Mouse (Mus musculus): Measurements from ENCODE around the gene Stk39. TPM values are rescaled to one million over a fixed set of nuclear protein-coding genes. Genes with fewer than 3 reads are reported as not detected.

Stk39 gene
- total RNA-seq, 2 experiments from 2014 or later = 71.8 to 75.3 TPM

DNA sequence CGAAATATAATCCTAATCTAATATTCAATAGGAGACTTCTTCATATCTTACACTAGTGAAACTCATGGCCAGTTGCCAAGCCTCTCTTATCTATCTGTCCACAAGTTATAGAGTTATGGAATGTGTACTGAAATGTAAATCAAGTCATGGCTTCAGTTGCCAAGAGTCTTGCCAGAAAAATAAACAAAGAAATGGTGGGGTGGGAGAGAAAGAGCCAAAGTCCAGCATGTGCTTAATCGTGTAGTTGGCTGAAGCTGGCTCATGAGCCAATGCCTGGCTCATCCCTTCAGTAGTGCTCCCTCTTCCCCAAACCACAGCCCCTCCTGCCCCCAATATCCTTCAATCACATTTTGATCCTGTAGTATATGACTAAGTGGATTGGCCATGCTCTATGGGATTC is 242.2 kb downstream of the Stk39 start:
- no peak for TF ChIP-seq CTCF (conservative IDR thresholded peaks at IDR 0.05)
- DNase-seq (ENCODE audit: low spot score in 2 of 2) = no peak
- Histone ChIP-seq H3K4me3 (no peak overlapping the region), H3K27ac (no peak overlapping the region)

DNA sequence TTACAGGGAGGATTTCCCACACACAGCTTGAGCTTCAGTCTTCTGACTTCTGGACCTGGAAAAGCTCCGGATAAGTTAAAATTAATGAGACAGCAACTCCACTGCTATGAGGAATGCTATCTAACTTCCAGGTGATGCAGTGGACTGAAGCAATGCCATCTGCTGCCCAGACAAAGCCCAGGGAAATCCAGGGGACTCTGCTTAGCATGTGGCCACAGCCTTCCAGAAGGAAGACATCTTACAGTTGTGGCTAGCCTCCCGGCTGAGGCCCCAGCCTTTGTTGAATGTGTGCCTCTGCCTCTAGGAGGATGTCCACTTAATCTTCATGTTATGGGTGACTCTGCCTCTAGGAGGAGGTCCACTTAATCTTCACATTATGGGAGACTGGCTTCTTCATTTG is 243.0 kb downstream of the Stk39 start:
- Histone ChIP-seq H3K4me3 (no peak overlapping the region), H3K27ac (no peak overlapping the region)
- TF ChIP-seq CTCF (conservative IDR thresholded peaks at IDR 0.05) = no peak
- no peak for DNase-seq (ENCODE audit: low spot score in 2 of 2)

DNA sequence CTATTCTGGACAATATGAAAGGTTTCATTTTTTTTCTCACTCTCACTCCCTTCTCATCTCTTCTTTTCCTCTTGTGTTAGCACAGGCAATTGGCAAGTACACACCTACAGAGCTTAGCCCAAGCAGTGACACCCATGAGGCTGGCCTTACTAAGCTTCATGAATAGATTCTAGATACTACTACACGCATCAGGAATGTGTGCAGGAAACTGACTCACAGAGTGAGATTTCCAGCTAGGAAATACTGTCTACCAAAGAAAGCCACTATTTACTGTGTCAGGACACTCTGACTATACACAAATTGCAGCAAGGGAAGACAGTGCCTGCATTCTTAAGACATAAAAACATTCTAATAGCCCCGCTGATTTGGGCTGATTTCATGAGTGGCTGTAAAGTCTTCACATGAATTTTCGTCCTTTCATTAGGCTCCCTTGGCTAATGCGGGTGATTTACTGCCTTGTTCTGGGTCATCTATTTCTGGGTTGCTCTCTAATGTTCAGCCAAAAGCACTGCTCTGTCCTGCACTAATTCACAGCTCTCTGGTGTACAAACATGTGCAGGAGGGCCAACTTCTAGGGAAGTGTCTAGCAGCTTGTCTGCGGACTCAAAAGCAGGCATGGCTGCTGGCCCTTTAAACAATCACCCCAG is 249.7 kb downstream of the Stk39 start:
- Histone ChIP-seq H3K4me3 (no peak overlapping the region), H3K27ac (peak overlapping the region; percentile 62; the same call in 1 of the 2 replicates)
- no peak for DNase-seq (ENCODE audit: low spot score in 2 of 2)
- TF ChIP-seq CTCF (conservative IDR thresholded peaks at IDR 0.05) = no peak

DNA sequence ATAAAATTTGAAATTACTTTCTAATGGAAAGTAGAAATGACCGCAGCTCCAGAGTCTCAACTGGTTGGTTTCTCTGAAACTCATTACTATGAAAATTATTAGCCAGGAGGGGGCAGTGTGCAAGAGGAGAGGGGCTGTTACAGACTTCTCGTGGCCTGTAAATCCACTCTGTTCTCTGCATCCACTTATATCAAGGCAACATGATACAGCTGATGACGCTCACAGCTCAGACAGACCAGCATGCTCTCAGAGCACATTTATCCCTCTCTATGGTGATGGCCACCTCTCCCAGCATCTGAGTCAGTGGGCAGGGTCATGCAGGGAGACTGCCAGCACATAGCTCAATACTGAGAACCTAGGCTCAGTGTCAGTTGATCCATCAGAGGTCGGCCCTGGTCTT is 250.8 kb downstream of the Stk39 start:
- DNase-seq (ENCODE audit: low spot score in 2 of 2) = peak; percentile 13 to 29
- peak; percentile 76 for TF ChIP-seq CTCF (conservative IDR thresholded peaks at IDR 0.05)

DNA sequence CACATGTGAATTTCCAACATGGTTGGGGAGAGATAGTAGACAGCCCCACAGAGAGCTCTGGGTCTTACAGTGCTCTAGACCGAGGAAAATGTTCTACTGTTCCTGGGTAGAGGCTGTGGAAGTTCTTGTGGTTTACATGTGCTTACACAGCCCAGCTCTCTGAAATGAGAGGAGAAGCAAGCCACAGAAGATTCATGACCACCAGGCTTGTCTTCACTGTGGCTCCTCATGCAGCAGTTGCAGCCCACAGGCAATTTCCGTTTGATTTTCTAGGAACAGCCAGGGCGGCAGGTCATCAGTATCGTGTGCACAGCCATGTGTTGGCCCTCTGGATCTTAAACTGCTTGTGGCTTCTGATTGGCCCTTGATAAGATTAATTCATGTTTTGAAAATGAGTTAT is 252.2 kb downstream of the Stk39 start:
- no peak overlapping the region for H3K4me3 ChIP-seq
- no peak for DNase-seq (ENCODE audit: low spot score in 2 of 2)
- no peak for TF ChIP-seq CTCF (conservative IDR thresholded peaks at IDR 0.05)

More for the DNA sequence above, 250.8 kb downstream of the Stk39 start:
- Histone ChIP-seq H3K27ac (no peak overlapping the region), H3K4me3 (no peak overlapping the region)

DNA sequence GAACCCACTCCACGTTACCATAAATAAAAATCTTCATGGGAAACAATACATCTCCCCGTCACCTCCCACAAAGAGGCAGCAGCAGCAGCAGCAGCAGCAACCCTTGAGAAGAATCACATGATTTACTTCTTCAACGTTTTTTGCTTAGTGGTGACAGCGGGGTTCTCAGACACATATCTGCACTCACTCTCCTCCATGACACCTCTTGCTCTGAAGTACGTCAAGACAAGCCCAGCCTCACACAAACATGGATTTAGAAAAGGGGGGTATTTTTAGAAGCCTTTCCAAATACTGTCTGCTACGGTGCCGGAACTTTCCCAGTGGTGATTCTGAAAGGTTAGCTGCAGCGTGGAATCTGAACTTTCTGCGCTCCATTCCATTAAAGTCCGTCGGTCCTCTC is 256.9 kb downstream of the Stk39 start:
- TF ChIP-seq CTCF (conservative IDR thresholded peaks at IDR 0.05) = no peak
- Histone ChIP-seq H3K4me3 (no peak overlapping the region), H3K27ac (no peak overlapping the region)
- no peak for DNase-seq (ENCODE audit: low spot score in 2 of 2)

More for the DNA sequence above, 252.2 kb downstream of the Stk39 start:
- H3K27ac ChIP-seq = no peak overlapping the region

DNA sequence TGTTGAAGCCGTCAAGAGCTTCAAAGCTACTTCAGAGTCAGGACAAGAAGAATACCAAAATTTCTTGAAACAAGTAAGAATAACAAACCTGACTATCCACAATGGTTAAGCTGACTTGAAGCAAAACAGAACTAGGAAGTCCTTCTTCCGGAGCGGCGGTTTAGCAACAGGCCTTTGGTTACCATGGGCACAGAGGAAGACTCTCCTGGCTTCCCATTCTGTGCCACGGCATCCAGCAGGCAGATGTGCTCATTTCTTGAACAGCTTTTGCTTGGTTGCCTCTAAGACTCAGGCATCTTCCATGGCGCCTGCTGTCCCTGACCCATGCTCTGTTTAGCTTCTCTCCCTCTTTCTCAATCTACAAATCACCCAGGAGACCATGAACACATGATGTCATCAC is 257.7 kb downstream of the Stk39 start:
- TF ChIP-seq CTCF (conservative IDR thresholded peaks at IDR 0.05) = no peak
- Histone ChIP-seq H3K27ac (no peak overlapping the region), H3K4me3 (no peak overlapping the region)
- no peak for DNase-seq (ENCODE audit: low spot score in 2 of 2)

DNA sequence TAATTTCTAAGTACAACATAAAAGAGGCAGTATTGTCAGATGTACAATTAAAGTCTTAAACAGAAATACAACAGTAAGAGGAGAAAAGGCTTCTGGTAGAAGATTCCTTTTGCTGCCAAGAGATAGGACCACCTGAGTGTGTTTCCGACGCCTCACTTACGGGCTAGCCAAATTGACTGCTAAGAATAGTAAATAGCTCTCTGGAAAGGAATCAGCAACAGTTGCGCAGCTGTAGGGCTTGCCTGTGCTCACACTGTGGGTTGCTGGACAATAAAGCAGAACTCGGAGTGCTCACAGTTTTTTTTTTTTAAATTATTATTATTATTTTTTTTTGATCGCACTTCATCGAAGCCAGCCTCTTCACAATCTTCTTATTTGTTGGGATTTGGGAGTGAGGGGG is 260.6 kb downstream of the Stk39 start:
- TF ChIP-seq CTCF (conservative IDR thresholded peaks at IDR 0.05) = no peak
- Histone ChIP-seq H3K27ac (no peak overlapping the region), H3K4me3 (no peak overlapping the region)
- DNase-seq (ENCODE audit: low spot score in 2 of 2) = no peak

DNA sequence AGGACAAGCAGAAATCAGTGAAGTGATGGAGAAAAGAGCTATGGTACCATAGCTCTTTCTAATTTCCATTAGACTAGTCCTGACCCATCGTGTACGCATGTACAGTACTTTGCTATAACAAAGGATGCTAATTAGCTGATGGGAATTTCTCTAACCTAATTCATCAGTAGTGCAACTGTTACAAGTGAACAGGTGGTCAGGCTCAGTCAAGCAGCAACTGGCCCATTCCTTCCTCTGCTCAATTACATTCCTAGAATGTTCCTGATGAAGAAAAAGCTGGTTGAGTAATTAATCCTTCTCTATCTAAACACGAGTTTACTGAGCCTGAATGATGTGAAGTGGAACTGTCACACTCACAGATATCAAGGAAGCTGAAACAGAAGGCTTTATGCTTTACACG is 275.8 kb downstream of the Stk39 start:
- TF ChIP-seq CTCF (conservative IDR thresholded peaks at IDR 0.05) = no peak
- DNase-seq (ENCODE audit: low spot score in 2 of 2) = no peak
- Histone ChIP-seq H3K27ac (no peak overlapping the region), H3K4me3 (no peak overlapping the region)

DNA sequence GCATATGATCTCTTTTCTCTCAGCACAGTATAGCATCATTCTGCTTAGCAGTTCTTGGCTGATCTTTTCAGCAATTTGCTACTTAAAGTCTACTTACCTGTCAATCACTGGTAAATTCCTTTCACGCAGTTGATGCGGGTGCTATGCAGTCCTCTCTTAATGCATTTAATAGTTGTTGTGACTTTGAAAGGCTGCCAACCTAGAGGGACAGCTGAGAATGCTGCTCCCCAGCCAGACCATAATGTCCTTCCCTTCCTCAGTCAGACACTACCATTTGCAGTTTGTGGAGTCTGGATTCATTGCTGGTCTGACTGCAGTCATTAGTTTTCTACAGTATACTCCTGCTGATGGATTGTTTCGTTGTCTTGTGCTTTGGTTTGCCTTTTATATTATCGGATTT is 277.6 kb downstream of the Stk39 start:
- no peak for TF ChIP-seq CTCF (conservative IDR thresholded peaks at IDR 0.05)
- H3K4me3 ChIP-seq = no peak overlapping the region
- H3K27ac ChIP-seq = no peak overlapping the region
- no peak for DNase-seq (ENCODE audit: low spot score in 2 of 2)

DNA sequence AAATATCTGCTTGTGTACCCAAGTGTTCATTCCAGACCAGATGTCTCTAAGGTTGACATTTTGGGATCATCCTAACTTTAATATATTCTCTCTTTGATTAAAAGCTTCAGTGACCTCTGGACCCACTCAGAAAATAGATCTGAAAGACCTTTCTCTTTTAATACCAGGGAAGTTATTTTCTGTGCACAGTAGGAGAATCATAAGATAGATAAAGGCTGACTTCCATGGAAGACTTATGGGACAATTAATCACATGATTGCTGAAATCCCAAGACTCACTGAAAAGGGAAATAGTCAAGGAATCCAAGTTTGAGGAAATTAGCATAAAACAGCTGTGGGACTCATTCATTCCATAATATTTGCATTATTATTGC is 278.6 kb downstream of the Stk39 start:
- Histone ChIP-seq H3K27ac (no peak overlapping the region), H3K4me3 (no peak overlapping the region)
- DNase-seq (ENCODE audit: low spot score in 2 of 2) = no peak
- no peak for TF ChIP-seq CTCF (conservative IDR thresholded peaks at IDR 0.05)

DNA sequence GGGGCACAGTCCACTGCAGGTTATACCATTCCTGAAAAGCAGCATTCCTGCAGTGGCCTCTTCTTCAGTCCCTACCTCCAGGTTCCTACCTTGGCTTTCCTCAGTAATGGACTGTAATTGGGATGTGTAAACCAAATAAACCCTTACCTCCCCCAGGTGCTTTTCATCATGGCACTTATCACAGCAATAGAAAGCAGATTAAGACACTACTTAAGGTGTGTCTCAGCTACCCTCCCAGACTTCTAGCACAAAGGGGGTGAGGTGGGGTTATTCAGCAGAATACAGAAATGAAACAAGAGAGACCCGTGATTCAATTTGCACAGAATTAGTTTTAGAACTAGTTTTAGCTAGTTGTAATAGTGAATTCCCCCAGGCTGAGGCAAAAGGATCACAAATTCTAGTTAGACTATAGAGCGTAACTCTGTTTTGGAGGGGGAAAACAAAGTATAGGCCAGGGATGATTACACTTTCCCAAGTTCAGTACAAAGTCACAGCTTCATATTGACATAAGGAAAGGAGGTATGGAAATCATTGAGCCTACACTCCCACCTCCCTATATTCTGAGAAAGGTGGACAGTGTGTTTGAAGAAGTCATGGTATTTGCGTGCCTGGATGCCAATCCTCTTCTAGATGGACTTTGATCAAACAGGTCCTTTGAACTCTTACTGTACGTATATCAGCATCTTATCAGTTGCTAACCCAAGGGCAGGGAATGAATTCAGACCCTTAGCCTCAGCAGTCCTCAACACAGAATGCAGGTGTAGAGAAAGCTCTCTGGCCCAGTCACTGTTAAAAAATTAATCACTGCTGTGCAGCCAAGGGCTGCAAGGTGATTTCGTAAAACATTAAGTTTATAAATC is 279.2 kb downstream of the Stk39 start:
- H3K4me3 ChIP-seq = no peak overlapping the region
- no peak overlapping the region for H3K27ac ChIP-seq
- TF ChIP-seq CTCF (conservative IDR thresholded peaks at IDR 0.05) = no peak
- DNase-seq (ENCODE audit: low spot score in 2 of 2) = no peak

DNA sequence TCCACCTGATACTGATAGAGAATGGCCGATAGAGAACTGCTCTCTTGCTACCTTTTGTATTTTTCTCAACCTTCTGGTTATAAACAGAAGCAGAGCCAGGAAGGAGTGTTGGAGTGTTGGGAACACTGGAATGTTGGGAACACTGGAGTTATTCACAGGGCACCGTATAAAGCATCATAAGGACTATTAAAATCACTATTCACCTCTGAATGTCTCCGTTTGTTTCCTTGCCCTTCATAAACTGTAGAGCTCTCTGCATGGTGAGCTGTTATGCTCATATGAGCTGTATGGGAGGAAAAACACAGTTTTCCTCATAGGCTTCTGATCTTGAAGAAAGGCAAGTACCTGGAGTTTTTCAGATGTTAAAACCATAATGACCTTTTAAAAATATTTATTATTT is 295.6 kb downstream of the Stk39 start:
- no peak for TF ChIP-seq CTCF (conservative IDR thresholded peaks at IDR 0.05)
- DNase-seq (ENCODE audit: low spot score in 2 of 2) = no peak
- no peak overlapping the region for H3K27ac ChIP-seq

DNA sequence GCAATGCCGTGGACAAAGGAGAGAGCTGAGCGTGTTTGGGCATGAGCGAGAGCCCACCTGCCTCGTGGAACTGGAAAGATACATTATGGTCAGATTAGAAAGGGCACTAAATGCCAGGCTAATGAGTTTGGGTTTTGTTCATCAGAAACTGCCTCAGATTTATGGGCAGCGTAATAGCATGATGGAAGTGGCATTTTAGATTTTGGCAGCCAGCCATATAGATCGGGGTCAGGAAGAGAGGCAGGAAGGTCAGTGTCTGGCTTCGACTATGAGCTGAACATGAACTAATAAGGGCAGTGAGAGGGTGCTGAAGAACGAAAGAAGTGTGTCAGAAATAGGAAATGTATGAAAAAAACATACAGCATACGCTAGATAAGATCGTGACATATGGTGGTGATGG is 300.8 kb downstream of the Stk39 start:
- Histone ChIP-seq H3K4me3 (no peak overlapping the region), H3K27ac (no peak overlapping the region)
- TF ChIP-seq CTCF (conservative IDR thresholded peaks at IDR 0.05) = no peak
- no peak for DNase-seq (ENCODE audit: low spot score in 2 of 2)

More for the DNA sequence above, 295.6 kb downstream of the Stk39 start:
- H3K4me3 ChIP-seq = no peak overlapping the region
